Mouse (Mus musculus) ES-E14 (cell line): ENCODE results near the gene Cdc25a.

ENCODE experiments used
- CHD2 ChIP-seq: IDR thresholded peaks from 2 replicates; pipeline ENCODE4 v1.6.1; 2014; ENCODE audit warnings: mild to moderate bottlenecking, low read depth, low read length, inconsistent platforms
- ZC3H11A ChIP-seq: IDR thresholded peaks from 2 replicates; pipeline ENCODE4 v1.6.1; 2012; ENCODE audit warnings: low read depth, mild to moderate bottlenecking, inconsistent platforms, low read length, borderline replicate concordance

- TF ChIP-seq ZC3H11A (no peak), CHD2 (no peak)
Observed at GRCm38 (mm10) chr9:109887321-109887720, 11.9 kb downstream of the Cdc25a start.
